Mouse (Mus musculus) left cerebral cortex, postnatal 25 days (tissue): ENCODE results near the gene Exoc3. TPM values are rescaled to one million over a fixed set of nuclear protein-coding genes. Genes with fewer than 3 reads are reported as not detected.

Source experiments
- DNase-seq, 2 experiments: peaks; one replicate each; pipeline ENCODE4 v3.0.0; 2022; ENCODE audit warnings: low spot score in 2 of 2, mixed read lengths in 1 of 2
- intact Hi-C: fragments of 180-260 bp; cut with DNase I; formaldehyde crosslinking; loops from one replicate; pipeline ENCODE4 v1.15.1; 2025
- total RNA-seq, 2 experiments: library from RNA; stranded (reverse); gene quantifications; 2 replicates each; pipeline ENCODE4 v1.2.3; 2021

Exoc3 gene
- total RNA-seq, 2 experiments from 2014 or later, result 72.5 to 74.2 TPM

DNA sequence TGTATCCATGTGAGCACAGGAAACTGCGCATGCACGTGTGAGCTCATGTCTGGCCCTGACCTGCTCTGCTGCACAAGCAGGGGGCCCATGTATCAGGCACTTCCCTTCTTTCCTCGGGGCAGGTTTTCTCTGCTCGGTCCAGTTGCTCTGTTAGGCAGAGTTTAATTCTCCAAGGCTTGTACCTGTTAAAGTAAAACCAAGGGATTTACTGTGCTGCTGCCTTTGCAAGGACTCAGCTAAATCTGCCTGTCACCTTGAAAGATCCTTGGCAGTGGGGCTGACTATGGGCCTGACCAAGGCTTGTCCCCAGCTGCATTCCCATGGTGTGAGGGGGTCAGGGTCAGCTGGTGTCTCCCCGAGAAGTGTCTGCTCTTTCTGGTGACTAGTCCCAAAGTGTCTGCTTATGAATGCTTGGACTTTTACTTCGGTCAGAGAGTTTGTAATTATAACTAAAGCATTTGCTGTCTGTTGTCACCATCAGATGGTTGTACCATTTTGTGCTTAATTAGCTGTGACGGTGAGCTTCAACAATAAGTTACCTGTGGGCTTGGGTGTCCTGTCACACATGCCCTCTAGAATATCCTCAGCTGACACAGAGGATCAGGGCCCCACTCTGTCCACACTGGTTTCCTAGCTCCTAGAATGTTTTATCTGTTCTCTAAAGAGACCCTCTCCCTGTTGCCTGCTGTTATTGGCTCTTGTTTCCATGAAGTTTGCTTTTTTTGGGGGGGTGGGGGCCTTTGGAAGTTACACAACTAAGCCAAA lies 64.2 kb downstream of the Exoc3 start:
- intact Hi-C loops, result no loop called here
- DNase-seq, result no peak

DNA sequence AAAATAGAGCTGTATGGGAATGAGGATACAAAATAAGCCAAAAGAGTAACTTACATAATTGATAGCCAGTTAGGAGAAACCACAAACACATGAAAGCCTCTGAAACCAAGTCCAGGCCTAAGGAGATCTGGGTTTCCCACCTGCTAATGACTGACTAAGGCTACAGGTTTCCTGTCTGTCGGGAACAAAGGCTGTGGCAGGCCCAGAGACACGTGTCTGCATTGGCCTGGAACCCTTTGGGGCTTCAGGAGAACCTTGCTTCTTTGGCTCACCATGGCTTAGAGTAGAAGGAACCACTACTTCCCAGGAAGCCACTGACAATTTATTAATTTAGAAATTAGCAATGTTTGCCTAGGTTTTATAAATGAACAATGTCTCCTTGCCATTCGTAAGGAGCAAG lies 65.2 kb downstream of the Exoc3 start:
- DNase-seq, result no peak
- intact Hi-C loops, result no loop called here

DNA sequence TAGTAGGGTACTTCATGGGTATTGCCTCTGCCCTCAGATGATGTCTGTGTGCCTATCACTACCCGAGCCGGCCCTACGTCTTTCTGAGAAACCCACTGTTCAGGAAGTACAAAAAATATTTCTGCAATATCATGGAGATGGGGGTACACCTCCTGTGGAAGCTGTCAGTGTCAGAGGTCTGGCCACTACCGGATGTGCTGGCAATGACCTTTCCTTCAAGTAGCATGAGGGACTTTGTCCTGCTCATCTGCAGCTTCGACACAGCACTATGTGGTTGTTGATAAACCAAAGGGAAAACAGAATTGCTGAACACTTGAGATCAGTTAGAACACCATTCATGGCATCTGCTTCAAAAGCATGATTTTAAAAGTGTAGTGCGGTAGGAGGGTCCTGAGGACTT lies 67.7 kb downstream of the Exoc3 start:
- intact Hi-C loops, result no loop called here
- no peak for DNase-seq

DNA sequence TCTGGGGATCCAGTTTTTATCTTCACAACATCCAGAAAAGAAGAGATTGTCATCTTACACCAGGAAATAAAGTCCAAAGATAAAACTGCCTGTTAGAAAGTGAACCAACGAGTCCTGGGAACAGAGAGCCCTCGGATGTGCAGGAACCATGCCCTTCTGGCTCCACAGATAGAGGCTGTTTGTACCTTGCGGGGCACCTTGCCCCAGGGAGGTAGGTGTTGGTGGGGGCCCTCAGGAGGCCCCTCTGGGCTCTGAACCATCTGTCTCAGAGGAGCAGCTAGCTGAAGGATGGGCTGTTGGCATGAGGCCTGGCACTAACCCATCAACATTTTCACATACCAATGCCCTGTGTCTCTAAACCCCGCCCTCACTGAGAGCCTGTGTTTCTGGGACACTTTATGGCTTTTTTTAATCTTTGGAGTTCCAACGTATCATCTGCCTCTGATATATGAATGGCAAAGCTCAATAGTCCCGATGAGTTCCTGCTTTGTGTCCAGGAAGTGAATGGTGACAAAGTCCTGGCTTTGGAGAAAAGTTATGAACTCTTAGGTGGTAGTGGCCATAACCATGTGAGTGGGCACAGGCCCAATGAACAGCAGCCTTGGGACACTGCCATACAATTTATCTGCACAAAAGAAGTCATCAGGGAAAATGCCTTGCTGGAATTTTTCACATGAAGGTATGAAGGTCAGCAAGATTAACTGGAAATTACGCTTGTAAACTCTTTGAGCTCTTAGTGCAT lies 69.5 kb downstream of the Exoc3 start:
- DNase-seq, result no peak
- intact Hi-C loops, result no loop called here

DNA sequence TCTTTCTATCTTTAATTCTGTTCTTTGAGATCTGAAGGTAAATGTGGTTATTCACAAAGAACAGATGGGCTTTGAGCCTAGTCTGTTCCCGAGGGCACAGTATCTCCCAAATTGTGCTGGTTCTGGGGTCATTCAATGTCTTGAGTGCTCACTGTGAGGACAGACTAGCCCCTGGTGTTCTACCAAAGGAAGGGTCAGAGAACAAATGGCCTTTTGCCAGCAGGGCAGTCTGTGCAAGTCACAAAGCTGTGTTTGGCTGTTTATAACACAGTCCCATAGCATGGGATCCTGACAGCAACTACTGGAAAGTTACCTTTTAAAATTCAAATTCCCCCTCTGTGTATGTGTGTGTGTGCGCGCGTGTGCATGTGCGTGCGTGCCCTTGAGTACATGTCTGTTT lies 78.6 kb downstream of the Exoc3 start:
- intact Hi-C loops, result no loop called here
- no peak for DNase-seq

DNA sequence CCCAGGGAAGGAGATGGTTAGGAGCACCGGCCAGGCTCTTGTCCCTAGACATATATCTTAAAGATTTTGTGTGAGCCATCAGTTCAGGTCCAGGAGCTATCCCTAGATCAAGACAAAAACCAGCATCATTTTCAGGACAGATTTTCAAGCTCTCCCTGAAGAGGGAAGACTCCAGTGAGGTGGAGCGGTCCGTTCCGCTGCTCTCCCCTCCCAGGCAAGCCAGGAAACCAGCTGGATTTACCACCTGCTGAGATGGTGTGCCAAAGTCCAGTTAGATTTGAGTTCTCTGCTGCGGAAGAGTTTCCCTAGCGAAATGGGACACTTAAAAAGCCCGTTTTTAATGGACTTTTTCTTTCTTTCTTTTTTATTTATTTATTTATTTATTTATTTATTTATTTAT lies 81.0 kb downstream of the Exoc3 start:
- intact Hi-C loops, result no loop called here
- DNase-seq, result no peak

DNA sequence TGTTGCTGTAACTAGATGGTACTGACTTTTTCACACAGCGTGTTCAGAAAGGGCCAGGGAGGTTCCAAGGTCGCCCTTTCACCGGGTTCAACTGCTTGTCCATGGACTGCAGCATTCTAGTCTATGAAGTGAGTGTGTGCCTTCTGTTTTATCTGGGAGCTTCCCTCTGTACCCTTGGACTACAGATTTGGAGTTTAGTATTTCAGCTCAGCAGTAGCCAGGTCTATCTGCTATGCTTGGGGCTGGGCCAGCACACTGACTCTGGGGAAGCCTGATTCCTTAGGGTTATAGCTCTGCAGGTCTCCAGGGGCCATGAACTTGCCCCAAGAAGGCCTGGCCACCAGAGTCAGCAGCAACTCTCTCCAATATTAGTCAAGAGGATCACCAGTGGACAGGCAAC lies 85.9 kb downstream of the Exoc3 start:
- intact Hi-C loops, result no loop called here
- DNase-seq, result no peak

DNA sequence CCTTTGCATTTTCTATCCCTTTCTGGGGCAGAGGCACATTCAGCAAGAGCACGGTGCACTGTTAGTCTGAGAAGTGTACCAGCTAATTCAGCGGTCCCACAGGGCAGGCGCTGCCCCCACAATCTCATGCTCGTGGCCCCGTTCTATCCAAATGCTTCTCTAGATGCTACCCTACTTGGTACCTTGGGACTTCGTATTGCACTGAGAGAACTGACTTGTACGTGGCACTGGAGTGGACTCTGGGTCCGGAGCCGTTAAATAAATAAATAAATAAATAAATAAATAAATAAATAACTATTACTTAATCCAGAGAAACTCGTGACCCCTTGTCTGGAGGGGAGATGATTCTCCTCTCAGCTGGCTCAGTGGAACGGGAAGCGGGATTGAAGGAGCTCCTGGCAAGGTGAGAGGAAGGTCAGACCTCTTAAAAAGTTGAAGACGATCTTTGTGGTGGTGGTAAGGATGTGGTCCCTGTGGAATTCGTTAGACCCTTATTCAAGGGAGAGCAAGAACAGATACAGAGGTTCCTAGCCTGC lies 86.7 kb downstream of the Exoc3 start:
- DNase-seq, result no peak
- intact Hi-C loops, result no loop called here

DNA sequence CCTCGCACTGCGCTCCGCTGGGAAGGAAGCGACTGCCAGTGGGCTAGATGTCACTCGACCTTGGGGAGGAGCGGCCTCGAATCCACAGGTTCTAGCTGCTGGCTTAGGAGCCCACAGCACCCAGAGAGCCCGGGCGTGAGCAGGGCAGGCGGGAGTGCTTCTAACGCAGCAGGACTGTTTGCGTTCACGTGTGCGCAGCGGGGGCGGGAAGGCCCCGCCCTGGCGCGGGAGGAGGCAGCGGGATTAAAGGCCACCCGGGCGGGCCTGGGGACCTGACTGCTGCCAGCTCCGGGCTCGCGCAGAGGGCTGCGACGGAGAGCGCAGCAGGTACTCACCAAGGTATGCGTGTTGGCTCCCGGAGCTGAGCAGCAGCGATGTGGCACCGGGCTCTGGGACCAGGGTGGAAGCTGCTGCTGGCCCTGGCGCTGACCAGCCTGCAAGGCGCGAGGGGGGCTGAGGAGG lies 87.4 kb downstream of the Exoc3 start, which contains the start of gene Slc9a3:
Slc9a3 (plus strand) TSS at position 317 of the 462 bp plus-strand sequence.
- intact Hi-C loops, result no loop called here
- DNase-seq, result peak in 1 of 2 experiments; percentile 12

Other genes with a start within 250 kb of the Exoc3 start
- not detected for gene Zdhhc11, start 244.9 kb downstream of the Exoc3 start, total RNA-seq
- 100 to 1,000 TPM; 354 to 373 TPM for gene Tppp, start 199.3 kb downstream of the Exoc3 start, total RNA-seq
- gene Cep72, start 146.4 kb downstream of the Exoc3 start, total RNA-seq, result 1 to 10 TPM; 1.1 to 2.1 TPM
- 1 to 10 TPM in 1 of 2 experiments, under 1 TPM in 1; 0.98 to 1.8 TPM for gene Slc9a3, start 87.3 kb downstream of the Exoc3 start, total RNA-seq
- gene Ahrr, start 83.6 kb upstream of the Exoc3 start, total RNA-seq, result 1 to 10 TPM in 1 of 2 experiments, under 1 TPM in 1; 0.78 to 1.6 TPM
- gene Pdcd6, start 108.8 kb upstream of the Exoc3 start, total RNA-seq, result 10 to 100 TPM; 82.4 to 83.7 TPM
- 100 to 1,000 TPM; 310 to 311 TPM for gene Sdha, start 141.5 kb upstream of the Exoc3 start, total RNA-seq
- 10 to 100 TPM; 87.5 to 88.3 TPM for gene Ccdc127, start 141.6 kb upstream of the Exoc3 start, total RNA-seq
- under 1 TPM in 1 of 2 experiments, not detected in 1; 0.16 TPM for gene Lrrc14b, start 155.3 kb upstream of the Exoc3 start, total RNA-seq
- 1 to 10 TPM; 4.1 to 4.5 TPM for gene Zfp72, start 182.1 kb upstream of the Exoc3 start, total RNA-seq
- 100 to 1,000 TPM; 184 to 192 TPM for gene Ftl1-ps1, start 191.0 kb upstream of the Exoc3 start, total RNA-seq